Mouse (Mus musculus) lung, embryonic 14.5 days (tissue): ENCODE results near the gene Slc44a2. TPM values are rescaled to one million over a fixed set of nuclear protein-coding genes. Genes with fewer than 3 reads are reported as not detected.
A peak's percentile ranks its signal among the peaks of the same experiment; 100 is the strongest.

Experiments
- ATAC-seq: fragments of 200-750 bp; cut with Nextera tagmentation; 2 replicates; pipeline ENCODE4 v1.8.0; 2017; ENCODE audit warnings: mild to moderate bottlenecking, moderate TSS enrichment, moderate library complexity; ENCODE audit not compliant: insufficient read depth
- DNase-seq: peaks from one replicate; pipeline ENCODE4 v3.0.0-alpha.2; 2015
- H3K27ac ChIP-seq: fragments of 300-500 bp; sonication (generic); 2 replicates; pipeline ENCODE4 v1.5.1; 2014; ENCODE audit warnings: low read depth, mild to moderate bottlenecking, moderate library complexity
- H3K27me3 ChIP-seq: fragments of 300-500 bp; sonication (generic); 2 replicates; pipeline ENCODE4 v1.6.1; 2014; ENCODE audit warnings: low read length, control low read depth; ENCODE audit not compliant: insufficient read depth
- H3K36me3 ChIP-seq: fragments of 300-500 bp; sonication (generic); 2 replicates; pipeline ENCODE4 v1.6.1; 2014; ENCODE audit warnings: control low read depth; ENCODE audit not compliant: insufficient read depth
- H3K4me1 ChIP-seq: fragments of 300-500 bp; sonication (generic); 2 replicates; pipeline ENCODE4 v1.6.1; 2014; ENCODE audit warnings: antibody characterized with exemption, control low read depth; ENCODE audit not compliant: insufficient read depth
- H3K4me2 ChIP-seq: fragments of 300-500 bp; sonication (generic); 2 replicates; pipeline ENCODE4 v1.6.1; 2014; ENCODE audit warnings: mild to moderate bottlenecking
- H3K4me3 ChIP-seq: fragments of 300-500 bp; sonication (generic); 2 replicates; pipeline ENCODE4 v1.5.1; 2014; ENCODE audit warnings: low read depth, low read length
- H3K9ac ChIP-seq: fragments of 300-500 bp; sonication (generic); 2 replicates; pipeline ENCODE4 v1.6.1; 2014
- H3K9me3 ChIP-seq: fragments of 300-500 bp; sonication (generic); 2 replicates; pipeline ENCODE4 v1.6.1; 2016; ENCODE audit warnings: low read depth, low read length, control low read depth
- CTCF ChIP-seq: IDR thresholded peaks from 2 replicates; pipeline ENCODE4 v1.5.1; 2016; ENCODE audit warnings: antibody characterized with exemption, low read depth
- WGBS: fragments of 180-500 bp; shearing (Covaris S2); extraction: QIAGEN DNeasy Blood & Tissue Kit; methylation state at CpG from one replicate; pipeline ENCODE4 v1.1.7; 2014; 5-methylcytosine and 5-hydroxymethylcytosine counted together
- polyA plus RNA-seq: library from polyadenylated mRNA; unstranded; fragments of >200 nt; fragmentation: Nextera tagmentation; extraction: Ambion mirVana; gene quantifications from 2 replicates; pipeline ENCODE4 v1.2.1, GENCODE M21; 2014

The Slc44a2 gene
- polyA plus RNA-seq, 1 experiment from 2014 or later = 122 TPM

GRCm38 (mm10) chr9:21346627-21347365, 26.3 kb downstream of the Slc44a2 start:
- H3K4me2 ChIP-seq = no peak overlapping the region
- no peak overlapping the region for H3K27ac ChIP-seq
- DNase-seq = no peak
- peaks cover 87% of the 10 kb centered on the region for H3K36me3 ChIP-seq
- no peak overlapping the region for H3K9ac ChIP-seq
- no peaks in the 10 kb centered on the region for H3K27me3 ChIP-seq
- WGBS = 68% methylated on average over 16 of the region's 16 CpGs
- H3K4me1 ChIP-seq = no peaks in the 10 kb centered on the region
- no peak overlapping the region for H3K4me3 ChIP-seq
- H3K9me3 ChIP-seq = no peaks in the 10 kb centered on the region
- no peak for TF ChIP-seq CTCF
- ATAC-seq = no peak

- no peak overlapping the region for H3K9ac ChIP-seq
- no peak for DNase-seq
- no peak overlapping the region for H3K27ac ChIP-seq
- no peak for ATAC-seq
- H3K4me3 ChIP-seq = no peak overlapping the region
- TF ChIP-seq CTCF = no peak
- H3K27me3 ChIP-seq = no peaks in the 10 kb centered on the region
- H3K4me2 ChIP-seq = no peak overlapping the region
- H3K4me1 ChIP-seq = no peaks in the 10 kb centered on the region
- peaks cover 86% of the 10 kb centered on the region for H3K36me3 ChIP-seq
- 71% methylated on average over 3 of the region's 3 CpGs for WGBS
- no peaks in the 10 kb centered on the region for H3K9me3 ChIP-seq
These were observed 27.7 kb downstream of the Slc44a2 start for GRCm38 (mm10) chr9:21348152-21348551.

GRCm38 (mm10) chr9:21351178-21351577, 30.7 kb downstream of the Slc44a2 start:
- ATAC-seq (0 out of 2 replicates have a peak, but pooled peaks have one; percentile 33), DNase-seq (no peak)
- Histone ChIP-seq H3K4me2 (no peak overlapping the region), H3K36me3 (peaks cover 85% of the 10 kb centered on the region), H3K27me3 (no peaks in the 10 kb centered on the region), H3K9me3 (no peaks in the 10 kb centered on the region), H3K4me1 (no peaks in the 10 kb centered on the region), H3K4me3 (no peak overlapping the region), H3K27ac (no peak overlapping the region), H3K9ac (no peak overlapping the region)
- no peak for TF ChIP-seq CTCF
- WGBS = 84% methylated on average over 7 of the region's 7 CpGs

- Histone ChIP-seq H3K9me3 (no peaks in the 10 kb centered on the region), H3K36me3 (peaks cover 81% of the 10 kb centered on the region), H3K27me3 (no peaks in the 10 kb centered on the region), H3K4me1 (no peaks in the 10 kb centered on the region), H3K4me3 (no peak overlapping the region), H3K9ac (no peak overlapping the region), H3K4me2 (no peak overlapping the region), H3K27ac (no peak overlapping the region)
- TF ChIP-seq CTCF = no peak
- ATAC-seq (no peak), DNase-seq (no peak)
- WGBS = 91% methylated on average over 4 of the region's 4 CpGs
These were observed 31.3 kb downstream of the Slc44a2 start for GRCm38 (mm10) chr9:21351702-21352377.

GRCm38 (mm10) chr9:21352463-21353372, 32.2 kb downstream of the Slc44a2 start:
- Histone ChIP-seq H3K27me3 (no peaks in the 10 kb centered on the region), H3K36me3 (peaks cover 72% of the 10 kb centered on the region), H3K9ac (peak overlapping the region; percentile 40), H3K4me3 (no peak overlapping the region), H3K27ac (peak overlapping the region; percentile 65), H3K4me2 (no peak overlapping the region), H3K4me1 (no peaks in the 10 kb centered on the region), H3K9me3 (no peaks in the 10 kb centered on the region)
- no peak for TF ChIP-seq CTCF
- DNase-seq (no peak), ATAC-seq (peak; percentile 18; the same call in 1 of the 2 replicates)
- 37% methylated on average over 20 of the region's 20 CpGs for WGBS

- H3K9me3 ChIP-seq = no peaks in the 10 kb centered on the region
- WGBS = 56% methylated on average over 2 of the region's 2 CpGs
- DNase-seq = no peak
- 0 out of 2 replicates have a peak, but pooled peaks have one; percentile 28 for ATAC-seq
- peak overlapping the region; percentile 65; the same call in 1 of the 2 replicates for H3K27ac ChIP-seq
- H3K4me3 ChIP-seq = no peak overlapping the region
- no peak for TF ChIP-seq CTCF
- no peak overlapping the region for H3K4me2 ChIP-seq
- peaks cover 66% of the 10 kb centered on the region for H3K36me3 ChIP-seq
- no peaks in the 10 kb centered on the region for H3K4me1 ChIP-seq
- H3K27me3 ChIP-seq = no peaks in the 10 kb centered on the region
- no peak overlapping the region for H3K9ac ChIP-seq
These were observed 32.8 kb downstream of the Slc44a2 start for GRCm38 (mm10) chr9:21353373-21353686.
